Mouse (Mus musculus) CH12.LX (cell line): ENCODE data around the gene Soga1.

Experiments used
- CHD2 ChIP-seq: IDR thresholded peaks from 2 replicates; pipeline ENCODE4 v1.6.1; 2011; ENCODE audit warnings: low read length, improper control_type of control experiment
- CTCF ChIP-seq, 2 experiments: IDR thresholded peaks in 1 of 2; conservative IDR thresholded peaks in 1 of 2; 2 replicates each; pipeline ENCODE4 v1.5.1; 2011 to 2012; ENCODE audit warnings: low read depth in 2 of 2, low read length in 2 of 2, improper control_type of control experiment in 1 of 2, inconsistent platforms in 1 of 2, mild to moderate bottlenecking in 1 of 2, moderate library complexity in 1 of 2
- E2F4 ChIP-seq: IDR thresholded peaks from 2 replicates; pipeline ENCODE4 v1.6.1; 2011; ENCODE audit warnings: low read depth, low read length, improper control_type of control experiment; ENCODE audit not compliant: insufficient replicate concordance
- ELF1 ChIP-seq: IDR thresholded peaks from 2 replicates; pipeline ENCODE4 v1.6.1; 2014; ENCODE audit warnings: low read depth, mild to moderate bottlenecking, inconsistent platforms, low read length, improper control_type of control experiment
- EP300 ChIP-seq: IDR thresholded peaks from 2 replicates; pipeline ENCODE4 v1.6.1; 2011; ENCODE audit warnings: low read length, improper control_type of control experiment
- ETS1 ChIP-seq: conservative IDR thresholded peaks from 2 replicates; pipeline ENCODE4 v1.6.1; 2012; ENCODE audit warnings: low read depth, mild to moderate bottlenecking, inconsistent platforms, low read length, improper control_type of control experiment, moderate library complexity
- MAFK ChIP-seq: IDR thresholded peaks from 2 replicates; pipeline ENCODE4 v1.6.1; 2011; ENCODE audit warnings: low read length, improper control_type of control experiment; ENCODE audit not compliant: insufficient replicate concordance
- MYC ChIP-seq: IDR thresholded peaks from 2 replicates; pipeline ENCODE4 v1.6.1; 2011; ENCODE audit warnings: low read depth, mild to moderate bottlenecking, improper control_type of control experiment, low read length
- POLR2A ChIP-seq: IDR thresholded peaks from 2 replicates; pipeline ENCODE4 v1.6.1; 2011; ENCODE audit warnings: low read depth, mild to moderate bottlenecking, improper control_type of control experiment, low read length
- SIN3A ChIP-seq: IDR thresholded peaks from 2 replicates; pipeline ENCODE4 v1.6.1; 2012; ENCODE audit warnings: low read length, improper control_type of control experiment, inconsistent platforms
- TCF12 ChIP-seq: IDR thresholded peaks from 2 replicates; pipeline ENCODE4 v1.6.1; 2014; ENCODE audit warnings: low read depth, mild to moderate bottlenecking, inconsistent platforms, low read length, improper control_type of control experiment
- USF1 ChIP-seq: IDR thresholded peaks from 2 replicates; pipeline ENCODE4 v1.6.1; 2014; ENCODE audit warnings: low read depth, mild to moderate bottlenecking, inconsistent platforms, low read length, improper control_type of control experiment
- ZC3H11A ChIP-seq: IDR thresholded peaks from 2 replicates; pipeline ENCODE4 v1.6.1; 2012; ENCODE audit warnings: low read depth, mild to moderate bottlenecking, inconsistent platforms, low read length, improper control_type of control experiment
- ZMIZ1 ChIP-seq: IDR thresholded peaks from 2 replicates; pipeline ENCODE4 v1.6.1; 2012; ENCODE audit warnings: low read depth, mild to moderate bottlenecking, inconsistent platforms, low read length, improper control_type of control experiment

DNA sequence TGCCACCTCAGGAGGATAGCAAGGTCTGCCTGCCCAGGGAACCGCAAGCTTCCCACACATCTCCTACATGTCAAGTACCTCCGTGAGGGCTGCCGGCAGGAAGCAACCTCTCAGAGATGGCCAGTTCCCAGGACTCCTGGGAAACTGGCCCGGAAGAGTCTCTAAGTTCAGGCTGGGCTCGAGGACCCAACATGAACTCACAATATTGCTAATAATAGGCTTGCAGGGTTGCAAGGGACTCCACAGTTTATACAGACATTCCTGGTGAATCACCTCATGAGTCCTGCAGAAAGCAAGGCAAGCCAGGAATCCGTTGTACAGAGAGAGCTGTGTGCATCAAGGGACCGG, 13.2 kb downstream of the Soga1 start:
- TF ChIP-seq CTCF (conservative IDR thresholded peaks at IDR 0.05 in 1 of 2, IDR thresholded peaks at IDR 0.05 in 1 of 2; ENCODE audit: low read depth in 2 of 2, low read length in 2 of 2) = no peak
- no peak for TF ChIP-seq MYC
- no peak for TF ChIP-seq ETS1
- TF ChIP-seq POLR2A = no peak
- TF ChIP-seq MAFK = no peak
- TF ChIP-seq ELF1 = no peak
- TF ChIP-seq EP300 = no peak
- no peak for TF ChIP-seq TCF12
- no peak for TF ChIP-seq ZMIZ1
- TF ChIP-seq SIN3A = no peak
- no peak for TF ChIP-seq USF1
- TF ChIP-seq ZC3H11A = no peak
- no peak for TF ChIP-seq CHD2
- no peak for TF ChIP-seq E2F4
